Mouse (Mus musculus) erythroblast, embryonic 14.5 days (primary cell): ENCODE results near the gene Il24. TPM values are rescaled to one million over a fixed set of nuclear protein-coding genes. Genes with fewer than 3 reads are reported as not detected.
A peak's percentile ranks its signal among the peaks of the same experiment; 100 is the strongest.

Experiments
- H3K27me3 ChIP-seq: 2 replicates; pipeline ENCODE4 v1.6.1; 2012; ENCODE audit warnings: inconsistent platforms; ENCODE audit not compliant: control insufficient read depth
- H3K36me3 ChIP-seq: 2 replicates; pipeline ENCODE4 v1.6.1; 2012; ENCODE audit warnings: mild to moderate bottlenecking, inconsistent platforms; ENCODE audit not compliant: control insufficient read depth
- H3K4me1 ChIP-seq: 2 replicates; pipeline ENCODE4 v1.6.1; 2012; ENCODE audit warnings: inconsistent platforms; ENCODE audit not compliant: control insufficient read depth
- H3K4me3 ChIP-seq: replicated peaks from 2 replicates; pipeline ENCODE3; 2012; ENCODE audit warnings: moderate library complexity, mild to moderate bottlenecking, inconsistent platforms
- H3K9me3 ChIP-seq: 2 replicates; pipeline ENCODE4 v1.6.1; 2012; ENCODE audit warnings: low read length, inconsistent platforms, mixed read lengths; ENCODE audit not compliant: control insufficient read depth
- GATA1 ChIP-seq: IDR thresholded peaks from 2 replicates; pipeline ENCODE4 v1.6.1; 2012; ENCODE audit warnings: low read length, inconsistent platforms, mixed read lengths
- TAL1 ChIP-seq: IDR thresholded peaks from 3 replicates; pipeline ENCODE4 v1.6.1; 2012; ENCODE audit warnings: low read length, inconsistent platforms, mixed read lengths
- polyA plus RNA-seq: library from polyadenylated mRNA; stranded (reverse); fragments of >175 nt; gene quantifications from 2 replicates; pipeline ENCODE4 v1.2.3, GENCODE M21; 2012

Gene Il24
- polyA plus RNA-seq, 1 experiment = not detected

DNA sequence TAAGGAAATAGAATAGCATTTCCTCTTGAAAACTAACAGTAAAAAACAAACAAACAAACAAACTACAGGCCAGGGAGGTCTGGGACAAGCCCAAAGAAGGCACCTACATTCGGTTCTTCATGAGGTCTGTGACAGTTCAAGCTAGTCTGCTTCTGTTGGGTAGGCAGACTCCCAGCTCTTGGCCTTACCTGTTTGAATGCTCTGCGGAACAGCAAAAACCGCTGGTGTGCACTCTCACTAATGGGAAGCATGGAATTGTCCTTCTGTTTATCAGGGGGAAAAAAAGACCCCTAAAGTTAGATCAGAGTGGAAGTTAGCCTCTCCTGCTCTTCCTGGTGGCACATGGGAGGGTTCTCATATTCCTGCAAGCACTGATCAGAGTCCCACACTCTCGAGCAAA lies 4.1 kb downstream of the Il24 start:
- no peak for TF ChIP-seq TAL1
- TF ChIP-seq GATA1 = no peak

GRCm38 (mm10) chr1:130879927-130880326 lies 7.3 kb downstream of the Il24 start:
- H3K9me3 ChIP-seq = no peaks in the 10 kb centered on the region
- no peaks in the 10 kb centered on the region for H3K36me3 ChIP-seq
- peaks cover 31% of the 10 kb centered on the region for H3K27me3 ChIP-seq
- no peak overlapping the region for H3K4me3 ChIP-seq
- TF ChIP-seq GATA1 (no peak), TAL1 (no peak)
- H3K4me1 ChIP-seq = no peaks in the 10 kb centered on the region

More for the DNA sequence above, 4.1 kb downstream of the Il24 start:
- no peaks in the 10 kb centered on the region for H3K4me1 ChIP-seq
- no peaks in the 10 kb centered on the region for H3K9me3 ChIP-seq
- no peaks in the 10 kb centered on the region for H3K36me3 ChIP-seq
- H3K4me3 ChIP-seq = no peak overlapping the region
- peaks cover 23% of the 10 kb centered on the region for H3K27me3 ChIP-seq

DNA sequence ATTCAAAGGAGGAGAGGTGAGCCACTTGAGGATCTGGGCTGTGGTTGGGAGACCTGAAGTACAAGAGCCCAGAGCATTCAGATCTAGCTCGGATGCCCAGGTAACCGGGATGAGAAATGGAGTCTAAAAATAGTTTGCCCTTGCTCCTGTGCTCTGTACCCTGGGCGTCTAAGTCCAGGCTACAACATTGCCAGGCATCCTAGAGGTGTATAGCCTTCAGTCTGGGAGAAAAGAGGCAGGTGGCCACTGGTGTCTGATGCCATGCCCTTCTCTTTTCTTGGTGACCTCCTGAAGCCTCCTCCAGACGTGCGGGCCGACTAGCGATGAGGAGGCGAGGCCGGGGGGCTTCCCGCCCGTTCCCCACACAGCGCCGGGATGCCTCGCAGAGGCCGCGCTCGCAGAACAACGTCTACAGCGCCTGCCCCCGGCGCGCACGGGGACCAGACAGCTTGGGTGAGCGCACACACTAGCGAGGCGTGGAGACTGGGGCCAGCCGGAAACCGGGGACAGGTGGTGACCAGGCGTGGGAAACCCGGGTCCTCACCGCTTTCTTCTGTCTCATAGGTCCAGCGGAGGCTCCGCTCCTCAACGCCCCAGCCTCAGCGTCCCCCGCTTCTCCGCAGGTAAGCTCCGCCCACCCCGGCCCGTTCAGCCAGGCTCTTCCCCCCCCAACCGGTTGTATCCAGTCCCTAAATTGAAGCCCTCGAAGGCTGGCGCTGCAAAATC lies 9.2 kb downstream of the Il24 start:
- H3K9me3 ChIP-seq = no peaks in the 10 kb centered on the region
- H3K27me3 ChIP-seq = peaks cover 31% of the 10 kb centered on the region

DNA sequence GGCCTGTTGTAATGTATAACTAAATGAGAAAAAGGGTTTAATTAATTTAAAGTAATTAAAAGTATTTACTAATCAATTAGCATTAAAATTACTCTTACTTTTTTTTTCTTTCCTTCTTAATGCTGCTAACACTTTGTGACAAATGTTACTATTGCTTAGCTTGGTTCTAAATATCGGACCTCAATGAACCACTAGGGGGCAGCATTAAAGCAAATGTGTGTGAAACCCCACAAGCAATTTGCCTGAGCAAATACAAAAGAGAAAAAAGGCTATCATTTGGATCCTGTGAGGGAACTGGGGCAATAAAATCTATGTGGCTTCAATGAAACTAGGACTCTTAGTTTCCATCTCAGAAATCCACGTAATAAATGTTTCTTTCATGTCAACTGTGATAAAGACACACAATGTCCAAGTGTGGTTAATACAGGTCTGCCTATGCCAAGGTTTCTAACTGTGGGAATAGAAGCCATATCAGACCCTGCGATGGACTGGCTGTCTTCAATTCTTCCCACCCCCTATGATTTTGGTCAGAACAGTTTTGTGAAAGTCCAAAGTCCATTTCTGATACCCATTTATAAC lies 10.2 kb downstream of the Il24 start:
- no peaks in the 10 kb centered on the region for H3K9me3 ChIP-seq
- H3K4me1 ChIP-seq = no peaks in the 10 kb centered on the region
- H3K27me3 ChIP-seq = peaks cover 31% of the 10 kb centered on the region
- TF ChIP-seq TAL1 (no peak), GATA1 (no peak)
- no peaks in the 10 kb centered on the region for H3K36me3 ChIP-seq
- no peak overlapping the region for H3K4me3 ChIP-seq

More for the DNA sequence above, 9.2 kb downstream of the Il24 start:
- H3K4me3 ChIP-seq = peak overlapping the region; percentile 7
- H3K4me1 ChIP-seq = no peaks in the 10 kb centered on the region
- H3K36me3 ChIP-seq = no peaks in the 10 kb centered on the region
- TF ChIP-seq GATA1 (no peak), TAL1 (no peak)

GRCm38 (mm10) chr1:130875910-130876309 lies 11.3 kb downstream of the Il24 start:
- H3K36me3 ChIP-seq = no peaks in the 10 kb centered on the region
- no peaks in the 10 kb centered on the region for H3K4me1 ChIP-seq
- H3K4me3 ChIP-seq = no peak overlapping the region
- H3K9me3 ChIP-seq = no peaks in the 10 kb centered on the region
- peaks cover 31% of the 10 kb centered on the region for H3K27me3 ChIP-seq
- no peak for TF ChIP-seq TAL1
- no peak for TF ChIP-seq GATA1

DNA sequence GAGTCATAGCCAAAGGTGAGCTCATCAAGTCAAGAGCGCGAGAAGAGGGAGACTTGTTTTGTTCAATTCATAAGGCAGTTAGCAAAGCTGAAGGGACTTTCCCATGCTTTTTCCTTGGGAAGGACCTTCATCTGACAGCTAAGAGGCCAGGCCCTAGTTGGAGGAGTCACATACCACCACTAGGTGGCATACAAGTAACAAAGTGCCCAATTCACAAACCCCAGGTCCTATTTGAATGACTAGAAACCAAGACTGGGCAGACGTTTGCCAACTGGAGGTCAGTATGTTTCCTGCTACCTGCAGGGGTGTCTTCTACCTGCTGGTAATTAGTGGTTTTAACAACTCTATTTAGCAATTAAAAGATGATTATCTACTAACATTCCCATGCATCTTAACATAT lies 12.1 kb downstream of the Il24 start:
- TF ChIP-seq TAL1 = no peak
- no peak for TF ChIP-seq GATA1
- Histone ChIP-seq H3K4me3 (no peak overlapping the region), H3K9me3 (no peaks in the 10 kb centered on the region), H3K36me3 (no peaks in the 10 kb centered on the region), H3K27me3 (peaks cover 29% of the 10 kb centered on the region), H3K4me1 (no peaks in the 10 kb centered on the region)

GRCm38 (mm10) chr1:130872912-130873311 lies 14.3 kb downstream of the Il24 start:
- no peak overlapping the region for H3K4me3 ChIP-seq
- H3K27me3 ChIP-seq = peaks cover 10% of the 10 kb centered on the region
- no peaks in the 10 kb centered on the region for H3K9me3 ChIP-seq
- H3K4me1 ChIP-seq = no peaks in the 10 kb centered on the region
- TF ChIP-seq GATA1 = no peak
- TF ChIP-seq TAL1 = no peak
- no peaks in the 10 kb centered on the region for H3K36me3 ChIP-seq

DNA sequence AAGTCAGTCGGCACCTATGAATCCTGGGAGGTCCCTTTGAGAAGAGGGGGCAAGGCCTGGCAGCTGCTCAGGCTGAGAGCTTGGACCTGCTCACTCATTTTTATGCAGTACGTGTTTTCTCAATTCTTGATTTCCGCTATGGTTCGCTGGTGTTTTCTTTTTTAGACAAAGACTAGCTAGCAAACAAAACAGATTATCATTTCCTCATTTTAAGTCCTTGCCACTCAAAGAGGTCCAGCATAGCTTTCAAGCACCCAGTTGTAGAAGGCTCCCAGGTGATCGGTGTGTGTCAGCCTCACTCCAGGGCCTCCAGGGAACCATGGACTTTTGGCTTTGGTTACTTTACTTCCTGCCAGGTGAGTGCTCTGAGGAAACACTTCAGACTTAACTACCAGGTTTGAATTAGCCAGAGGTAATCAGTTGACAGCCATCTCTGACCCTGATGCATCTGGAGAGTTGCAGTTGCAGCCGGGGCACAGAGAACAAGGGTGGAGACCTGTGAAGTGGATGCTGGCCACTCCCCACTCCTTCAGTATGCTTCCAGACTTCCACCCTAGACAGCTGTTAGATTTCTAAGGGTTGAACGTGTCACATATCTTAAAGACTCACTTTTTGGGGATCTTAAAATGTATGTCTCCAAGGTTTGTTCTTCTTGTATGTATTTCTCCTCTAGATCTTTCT lies 21.6 kb downstream of the Il24 start, which contains the start of gene Fcmr:
Fcmr (plus strand) TSS at position 129 of the 681 bp plus-strand sequence.
- TF ChIP-seq GATA1 (no peak), TAL1 (no peak)
- H3K9me3 ChIP-seq = no peaks in the 10 kb centered on the region

DNA sequence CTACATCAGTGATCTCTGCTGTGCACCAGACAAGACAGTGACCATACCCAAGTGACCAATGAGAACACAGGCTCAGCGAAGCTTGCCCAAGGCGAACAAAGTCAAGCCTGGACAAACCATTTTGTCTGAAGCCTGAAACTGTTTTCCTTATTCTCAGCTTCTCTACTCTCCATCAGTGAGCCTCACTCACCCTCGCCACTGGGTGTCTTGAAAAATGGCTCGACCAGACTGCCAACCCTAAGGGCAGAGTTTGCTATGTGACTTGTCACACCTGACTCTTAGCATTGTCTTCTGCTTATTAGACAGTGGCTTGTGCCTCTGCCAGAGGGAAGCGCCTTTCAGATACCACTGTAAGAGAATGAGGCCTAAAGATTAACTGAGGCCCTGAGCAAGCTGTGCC lies 22.5 kb downstream of the Il24 start:
- no peaks in the 10 kb centered on the region for H3K36me3 ChIP-seq

More for the DNA sequence above, 21.6 kb downstream of the Il24 start, which contains the start of gene Fcmr:
- no peaks in the 10 kb centered on the region for H3K36me3 ChIP-seq
- H3K4me1 ChIP-seq = no peaks in the 10 kb centered on the region
- no peaks in the 10 kb centered on the region for H3K27me3 ChIP-seq
- H3K4me3 ChIP-seq = no peak within 1 kb of the TSS

More for the DNA sequence above, 22.5 kb downstream of the Il24 start:
- Histone ChIP-seq H3K4me3 (no peak overlapping the region), H3K4me1 (no peaks in the 10 kb centered on the region), H3K9me3 (no peaks in the 10 kb centered on the region), H3K27me3 (no peaks in the 10 kb centered on the region)
- TF ChIP-seq GATA1 = no peak
- TF ChIP-seq TAL1 = no peak
